Mouse (Mus musculus) liver, embryonic 11.5 days (tissue): Measurements from ENCODE around the gene Por. TPM values are rescaled to one million over a fixed set of nuclear protein-coding genes. Genes with fewer than 3 reads are reported as not detected.

ENCODE experiments used
- ATAC-seq: fragments of 200-750 bp; cut with Nextera tagmentation; replicated peaks from 2 replicates; pipeline ENCODE4 v1.8.0; 2017; ENCODE audit warnings: moderate number of reproducible peaks, mild to moderate bottlenecking, moderate TSS enrichment, moderate library complexity; ENCODE audit not compliant: low FRiP score
- DNase-seq: peaks from one replicate; pipeline ENCODE4 v3.0.0-alpha.2; 2017; ENCODE audit warnings: low spot score
- H3K27ac ChIP-seq: fragments of 300-500 bp; sonication (generic); 2 replicates; pipeline ENCODE4 v1.5.1; 2014; ENCODE audit warnings: mild to moderate bottlenecking, low read depth, low read length, control low read depth
- H3K27me3 ChIP-seq: fragments of 300-500 bp; sonication (generic); replicated peaks from 2 replicates; pipeline ENCODE4 v1.6.1; 2014; ENCODE audit warnings: low read length, mixed read lengths; ENCODE audit not compliant: control insufficient read depth, insufficient read depth
- H3K36me3 ChIP-seq: fragments of 300-500 bp; sonication (generic); 2 replicates; pipeline ENCODE4 v1.6.1; 2014; ENCODE audit warnings: mild to moderate bottlenecking, low read length, moderate library complexity, mixed read lengths; ENCODE audit not compliant: control insufficient read depth, insufficient read depth
- H3K4me1 ChIP-seq: fragments of 300-500 bp; sonication (generic); replicated peaks from 2 replicates; pipeline ENCODE4 v1.6.1; 2014; ENCODE audit warnings: low read length, mixed read lengths; ENCODE audit not compliant: control insufficient read depth, insufficient read depth
- H3K4me2 ChIP-seq: fragments of 300-500 bp; sonication (generic); 2 replicates; pipeline ENCODE4 v1.6.1; 2014; ENCODE audit warnings: mild to moderate bottlenecking, control low read depth, moderate library complexity
- H3K4me3 ChIP-seq: fragments of 300-500 bp; sonication (generic); 2 replicates; pipeline ENCODE4 v1.5.1; 2014; ENCODE audit warnings: low read depth, low read length, control low read depth
- H3K9ac ChIP-seq: fragments of 300-500 bp; sonication (generic); 2 replicates; pipeline ENCODE4 v1.6.1; 2014; ENCODE audit warnings: low read depth, low read length, control low read depth
- H3K9me3 ChIP-seq: fragments of 300-500 bp; sonication (generic); 2 replicates; pipeline ENCODE4 v1.6.1; 2016; ENCODE audit warnings: low read length, inconsistent platforms, mixed read lengths; ENCODE audit not compliant: control insufficient read depth
- WGBS: fragments of 180-500 bp; shearing (Covaris S2); extraction: QIAGEN DNeasy Blood & Tissue Kit; methylation state at CpG from one replicate; pipeline ENCODE4 v1.1.7; 2014; 5-methylcytosine and 5-hydroxymethylcytosine counted together
- polyA plus RNA-seq: library from polyadenylated mRNA; unstranded; fragments of >200 nt; fragmentation: Nextera tagmentation; extraction: Ambion mirVana; gene quantifications from 2 replicates; pipeline ENCODE4 v1.2.1, GENCODE M21; 2014

Gene Por
- polyA plus RNA-seq, 1 experiment from 2014 or later: 48.1 TPM

DNA sequence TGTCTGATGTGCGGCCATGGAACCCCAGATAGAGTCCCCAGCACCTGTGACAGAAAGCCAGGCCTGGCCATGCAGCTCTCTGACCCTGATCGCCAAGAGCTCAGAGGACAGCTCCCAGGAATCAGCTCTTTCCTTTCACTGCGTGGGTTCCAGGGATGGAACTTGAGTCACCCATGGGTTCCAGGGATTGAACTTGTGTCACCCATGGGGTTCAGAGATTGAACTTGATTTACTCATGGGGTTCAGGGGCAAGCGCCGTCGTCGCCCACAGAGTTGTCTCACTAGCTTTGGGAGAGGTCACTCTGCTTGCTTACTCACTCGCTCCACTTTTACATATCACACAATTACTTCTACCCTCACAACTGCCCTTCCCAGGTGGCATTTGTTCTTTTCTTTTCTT lies 51.2 kb downstream of the Por start:
- WGBS: 92% methylated on average over 8 of the region's 8 CpGs

DNA sequence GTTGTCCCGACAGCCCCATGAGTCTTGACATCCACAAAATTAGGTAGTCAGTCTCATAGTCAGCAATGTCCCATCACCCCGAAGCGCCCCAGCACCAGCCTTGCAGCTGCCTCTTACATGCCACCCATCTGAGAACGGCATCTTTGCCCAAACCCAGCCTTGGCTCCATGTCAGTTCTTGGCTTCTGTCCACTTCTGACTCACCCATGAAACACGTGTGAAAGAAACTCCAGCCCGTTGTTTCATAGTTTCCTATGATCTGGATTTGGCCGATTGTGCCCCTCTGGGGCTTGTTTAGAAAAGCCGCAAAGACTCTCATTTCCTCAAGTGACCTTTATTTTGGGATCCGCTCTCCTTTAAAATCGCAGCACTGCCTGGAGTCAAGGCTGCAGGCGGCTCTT lies 52.3 kb downstream of the Por start:
- WGBS: 88% methylated on average over 11 of the region's 11 CpGs
- H3K4me1 ChIP-seq: peaks cover 16% of the 10 kb centered on the region
- no peaks in the 10 kb centered on the region for H3K9me3 ChIP-seq
- peaks cover 1% of the 10 kb centered on the region; the same call in 1 of the 2 replicates for H3K36me3 ChIP-seq
- no peak overlapping the region for H3K4me2 ChIP-seq
- H3K4me3 ChIP-seq: no peak overlapping the region
- no peak for ATAC-seq
- H3K27ac ChIP-seq: no peak overlapping the region
- DNase-seq: no peak
- no peaks in the 10 kb centered on the region for H3K27me3 ChIP-seq
- no peak overlapping the region for H3K9ac ChIP-seq

More for the DNA sequence above, 51.2 kb downstream of the Por start:
- H3K4me1 ChIP-seq: peaks cover 13% of the 10 kb centered on the region
- H3K27me3 ChIP-seq: no peaks in the 10 kb centered on the region
- H3K27ac ChIP-seq: no peak overlapping the region
- H3K4me2 ChIP-seq: no peak overlapping the region
- no peak overlapping the region for H3K4me3 ChIP-seq
- no peaks in the 10 kb centered on the region for H3K9me3 ChIP-seq
- ATAC-seq (no peak), DNase-seq (no peak)
- peaks cover 3% of the 10 kb centered on the region; the same call in 1 of the 2 replicates for H3K36me3 ChIP-seq
- no peak overlapping the region for H3K9ac ChIP-seq

DNA sequence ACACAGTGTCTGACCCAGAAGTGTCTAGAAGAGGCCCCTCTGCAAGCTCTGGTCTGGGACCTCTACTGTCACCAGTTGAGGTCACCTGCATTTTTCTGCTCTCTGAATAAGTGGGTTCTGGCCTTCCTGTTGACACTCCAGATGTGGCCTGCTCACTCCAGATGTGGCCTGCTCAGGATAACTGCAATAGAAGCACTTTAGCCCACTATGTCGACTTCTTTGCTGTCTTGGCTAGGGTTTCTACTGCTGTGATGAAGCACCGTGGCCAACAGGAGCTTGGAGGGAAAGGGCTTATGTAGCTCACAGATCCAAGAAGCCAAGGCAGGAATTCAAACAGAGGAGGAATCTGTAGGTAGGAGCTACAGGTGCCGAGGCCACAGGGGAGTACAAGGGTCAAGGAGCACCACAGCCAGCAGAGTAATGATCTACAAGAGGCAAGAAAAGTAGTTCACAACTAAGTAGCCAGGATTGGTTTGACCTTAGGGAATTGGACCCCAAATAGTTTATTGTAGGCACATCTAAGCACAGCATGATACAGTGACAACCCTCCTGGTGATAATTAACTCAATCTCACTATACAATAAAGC lies 53.4 kb downstream of the Por start:
- no peak overlapping the region for H3K27ac ChIP-seq
- no peak for ATAC-seq
- no peak overlapping the region for H3K4me2 ChIP-seq
- no peak overlapping the region for H3K9ac ChIP-seq
- no peaks in the 10 kb centered on the region for H3K27me3 ChIP-seq
- H3K36me3 ChIP-seq: no peaks in the 10 kb centered on the region; the same call in 1 of the 2 replicates
- no peak overlapping the region for H3K4me3 ChIP-seq
- no peak for DNase-seq
- 68% methylated on average over 3 of the region's 3 CpGs for WGBS
- H3K4me1 ChIP-seq: peaks cover 16% of the 10 kb centered on the region
- H3K9me3 ChIP-seq: no peaks in the 10 kb centered on the region

GRCm38 (mm10) chr5:135724536-135725322 lies 54.9 kb downstream of the Por start:
- Histone ChIP-seq H3K9ac (no peak overlapping the region), H3K27ac (peak overlapping the region; percentile 62), H3K4me1 (peaks cover 16% of the 10 kb centered on the region), H3K9me3 (no peaks in the 10 kb centered on the region), H3K27me3 (no peaks in the 10 kb centered on the region), H3K4me2 (0 out of 2 replicates have a peak overlapping the region, but pooled peaks have one; percentile 12), H3K4me3 (no peak overlapping the region), H3K36me3 (peaks cover 4% of the 10 kb centered on the region; the same call in 1 of the 2 replicates)
- DNase-seq (no peak), ATAC-seq (no peak)
- WGBS: 49% methylated on average over 9 of the region's 9 CpGs

- H3K4me1 ChIP-seq: peaks cover 16% of the 10 kb centered on the region
- H3K9ac ChIP-seq: no peak overlapping the region
- peak overlapping the region; percentile 32; the same call in 1 of the 2 replicates for H3K4me2 ChIP-seq
- H3K27me3 ChIP-seq: no peaks in the 10 kb centered on the region
- ATAC-seq (no peak), DNase-seq (no peak)
- peak overlapping the region; percentile 62 for H3K27ac ChIP-seq
- H3K36me3 ChIP-seq: peaks cover 10% of the 10 kb centered on the region
- WGBS: 55% methylated on average over 8 of the region's 8 CpGs
- H3K9me3 ChIP-seq: no peaks in the 10 kb centered on the region
- no peak overlapping the region for H3K4me3 ChIP-seq
These were observed 55.6 kb downstream of the Por start for GRCm38 (mm10) chr5:135725391-135725841.

DNA sequence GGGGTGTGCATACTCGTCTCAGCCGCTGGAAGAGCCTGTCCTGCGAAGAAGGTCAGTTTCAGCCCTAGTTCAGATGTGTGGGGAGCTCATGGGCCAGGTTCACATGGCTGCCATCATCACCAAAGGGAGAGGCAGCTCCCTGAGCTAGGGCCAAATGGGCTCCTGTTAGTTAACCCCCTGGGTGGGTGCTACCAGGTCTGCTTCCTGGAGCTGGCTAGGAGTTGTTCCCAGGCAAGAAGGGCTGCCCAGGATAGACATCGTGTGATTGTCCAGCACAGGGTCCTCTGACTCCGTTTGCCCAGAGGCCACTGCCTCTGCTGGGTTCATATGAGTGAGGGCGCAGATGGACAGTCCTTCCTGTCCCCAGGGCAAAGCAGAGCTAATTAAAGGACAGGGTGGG lies 56.2 kb downstream of the Por start:
- Histone ChIP-seq H3K4me2 (peak overlapping the region; percentile 32; the same call in 1 of the 2 replicates), H3K27me3 (no peaks in the 10 kb centered on the region), H3K9ac (no peak overlapping the region), H3K4me3 (no peak overlapping the region), H3K36me3 (peaks cover 15% of the 10 kb centered on the region), H3K27ac (no peak overlapping the region), H3K4me1 (peaks cover 16% of the 10 kb centered on the region), H3K9me3 (no peaks in the 10 kb centered on the region)
- ATAC-seq (no peak), DNase-seq (no peak)
- WGBS: 63% methylated on average over 6 of the region's 6 CpGs

DNA sequence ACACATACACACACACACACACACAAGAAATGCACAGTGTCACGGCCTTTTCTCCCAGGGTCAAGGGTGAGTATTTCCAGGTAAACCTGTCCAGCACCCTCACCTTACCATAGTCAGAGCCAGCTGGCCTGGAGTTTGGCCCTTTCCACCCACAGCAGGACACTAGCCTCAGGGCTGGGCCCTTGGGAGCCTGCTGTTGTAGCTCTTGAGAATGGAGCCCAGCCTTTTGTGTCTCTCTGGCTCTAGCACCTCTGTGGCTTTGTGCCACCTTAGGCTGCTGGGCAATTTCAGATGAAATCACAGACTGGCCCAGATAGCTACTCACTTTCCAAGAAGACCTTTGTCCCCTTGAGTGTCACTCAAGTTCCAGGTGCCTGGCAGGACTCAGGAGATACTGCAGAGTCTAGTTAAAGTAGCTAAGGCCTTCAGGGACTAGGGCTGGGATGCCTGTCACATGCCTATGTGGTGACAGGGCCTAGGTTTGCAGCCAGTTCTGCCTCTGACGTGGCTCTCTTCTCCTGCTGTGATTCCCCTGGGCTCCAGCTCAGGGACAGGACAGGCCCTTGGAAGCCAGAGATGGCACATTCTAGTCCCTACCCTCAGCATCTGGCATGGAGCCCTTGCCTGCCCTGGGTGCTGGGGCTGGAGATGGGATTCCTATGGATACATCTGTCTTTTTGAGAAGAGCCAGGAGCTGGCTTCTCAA lies 57.0 kb downstream of the Por start:
- H3K4me3 ChIP-seq: no peak overlapping the region
- H3K36me3 ChIP-seq: peaks cover 22% of the 10 kb centered on the region
- 66% methylated on average over 2 of the region's 2 CpGs for WGBS
- no peaks in the 10 kb centered on the region for H3K27me3 ChIP-seq
- ATAC-seq (no peak), DNase-seq (no peak)
- no peak overlapping the region for H3K27ac ChIP-seq
- no peak overlapping the region; the same call in 1 of the 2 replicates for H3K9ac ChIP-seq
- H3K4me1 ChIP-seq: peaks cover 16% of the 10 kb centered on the region
- H3K9me3 ChIP-seq: no peaks in the 10 kb centered on the region
- no peak overlapping the region for H3K4me2 ChIP-seq

GRCm38 (mm10) chr5:135727871-135728270 lies 58.0 kb downstream of the Por start:
- H3K4me2 ChIP-seq: no peak overlapping the region
- H3K9me3 ChIP-seq: no peaks in the 10 kb centered on the region
- H3K27ac ChIP-seq: no peak overlapping the region
- no peaks in the 10 kb centered on the region for H3K27me3 ChIP-seq
- peaks cover 16% of the 10 kb centered on the region for H3K4me1 ChIP-seq
- ATAC-seq (no peak), DNase-seq (no peak)
- H3K36me3 ChIP-seq: peaks cover 31% of the 10 kb centered on the region
- WGBS: 87% methylated on average over 9 of the region's 9 CpGs
- no peak overlapping the region for H3K9ac ChIP-seq
- H3K4me3 ChIP-seq: no peak overlapping the region
